Mouse (Mus musculus): Measurements from ENCODE around the gene Itk. TPM values are rescaled to one million over a fixed set of nuclear protein-coding genes. Genes with fewer than 3 reads are reported as not detected.

Itk gene
- polyA plus RNA-seq, 1 experiment, result 1.1 TPM

- WGBS, result 90% methylated on average over 23 of the region's 23 CpGs
These were observed 87.6 kb downstream of the Itk start for GRCm38 (mm10) chr11:46301579-46302248.

GRCm38 (mm10) chr11:46299901-46300300, 89.4 kb downstream of the Itk start:
- Histone ChIP-seq H3K36me3 (ENCODE audit: control insufficient read depth, insufficient read depth, low read length) (no peaks in the 10 kb centered on the region), H3K27me3 (ENCODE audit: control insufficient read depth, insufficient read depth, low read length) (no peaks in the 10 kb centered on the region), H3K4me1 (ENCODE audit: control insufficient read depth, insufficient read depth, insufficient read length, low read length) (0 out of 2 replicates have a peak, but pooled peaks cover under 1% of the 10 kb centered on the region), H3K27ac (ENCODE audit: insufficient read depth, low read depth, low read length) (no peak overlapping the region), H3K4me3 (ENCODE audit: low read depth, low read length) (no peak overlapping the region)
- 39% methylated on average over 6 of the region's 6 CpGs for WGBS
- TF ChIP-seq POLR2A (IDR thresholded peaks at IDR 0.05; ENCODE audit: low read depth, low read length), result no peak
- no peak for TF ChIP-seq CTCF (IDR thresholded peaks at IDR 0.05; ENCODE audit: extremely low read depth, insufficient read length, insufficient replicate concordance, low read depth, low read length)

More at GRCm38 (mm10) chr11:46301579-46302248, 87.6 kb downstream of the Itk start:
- H3K27ac ChIP-seq (ENCODE audit: insufficient read depth, low read depth, low read length), result no peak overlapping the region
- no peaks in the 10 kb centered on the region for H3K27me3 ChIP-seq (ENCODE audit: control insufficient read depth, insufficient read depth, low read length)
- no peak overlapping the region for H3K4me3 ChIP-seq (ENCODE audit: low read depth, low read length)
- no peaks in the 10 kb centered on the region for H3K36me3 ChIP-seq (ENCODE audit: control insufficient read depth, insufficient read depth, low read length)
- no peak for TF ChIP-seq POLR2A (IDR thresholded peaks at IDR 0.05; ENCODE audit: low read depth, low read length)
- TF ChIP-seq CTCF (IDR thresholded peaks at IDR 0.05; ENCODE audit: extremely low read depth, insufficient read length, insufficient replicate concordance, low read depth, low read length), result no peak
- H3K4me1 ChIP-seq (ENCODE audit: control insufficient read depth, insufficient read depth, insufficient read length, low read length), result 0 out of 2 replicates have a peak, but pooled peaks cover 2% of the 10 kb centered on the region

GRCm38 (mm10) chr11:46298889-46299785, 90.2 kb downstream of the Itk start:
- TF ChIP-seq POLR2A (IDR thresholded peaks at IDR 0.05; ENCODE audit: low read depth, low read length), result no peak
- TF ChIP-seq CTCF (IDR thresholded peaks at IDR 0.05; ENCODE audit: extremely low read depth, insufficient read length, insufficient replicate concordance, low read depth, low read length), result no peak
- H3K4me1 ChIP-seq (ENCODE audit: control insufficient read depth, insufficient read depth, insufficient read length, low read length), result no peaks in the 10 kb centered on the region
- WGBS, result 60% methylated on average over 13 of the region's 13 CpGs
- H3K4me3 ChIP-seq (ENCODE audit: low read depth, low read length), result no peak overlapping the region
- H3K36me3 ChIP-seq (ENCODE audit: control insufficient read depth, insufficient read depth, low read length), result no peaks in the 10 kb centered on the region
- no peak overlapping the region for H3K27ac ChIP-seq (ENCODE audit: insufficient read depth, low read depth, low read length)
- no peaks in the 10 kb centered on the region for H3K27me3 ChIP-seq (ENCODE audit: control insufficient read depth, insufficient read depth, low read length)

DNA sequence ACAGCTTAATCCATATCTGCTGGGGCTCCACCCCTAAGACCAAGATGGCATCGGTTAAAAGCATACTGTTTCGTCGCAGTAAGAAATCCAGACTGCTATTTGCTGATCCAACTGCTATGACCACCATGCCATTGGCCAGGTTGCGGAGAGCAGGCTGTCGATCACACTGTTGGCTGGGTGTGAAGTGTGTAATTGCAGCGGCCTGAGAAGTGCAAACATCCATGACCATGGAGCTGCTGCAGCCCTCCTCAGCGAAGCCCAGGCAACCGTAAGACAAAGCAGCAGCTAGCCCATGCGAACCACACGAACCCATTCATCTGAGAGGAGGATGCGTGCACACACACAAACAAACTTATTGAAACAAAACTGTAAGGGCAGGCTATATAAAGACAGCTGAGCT, 94.9 kb downstream of the Itk start:
- Histone ChIP-seq H3K4me1 (ENCODE audit: control insufficient read depth, insufficient read depth, insufficient read length, low read length) (no peaks in the 10 kb centered on the region), H3K27me3 (ENCODE audit: control insufficient read depth, insufficient read depth, low read length) (no peaks in the 10 kb centered on the region), H3K4me3 (ENCODE audit: low read depth, low read length) (no peak overlapping the region), H3K36me3 (ENCODE audit: control insufficient read depth, insufficient read depth, low read length) (no peaks in the 10 kb centered on the region), H3K27ac (ENCODE audit: insufficient read depth, low read depth, low read length) (no peak overlapping the region)
- 83% methylated on average over 11 of the region's 11 CpGs for WGBS
- TF ChIP-seq POLR2A (IDR thresholded peaks at IDR 0.05; ENCODE audit: low read depth, low read length) (no peak), CTCF (IDR thresholded peaks at IDR 0.05; ENCODE audit: extremely low read depth, insufficient read length, insufficient replicate concordance, low read depth, low read length) (no peak)

- TF ChIP-seq POLR2A (IDR thresholded peaks at IDR 0.05; ENCODE audit: low read depth, low read length) (no peak), CTCF (IDR thresholded peaks at IDR 0.05; ENCODE audit: extremely low read depth, insufficient read length, insufficient replicate concordance, low read depth, low read length) (no peak)
- Histone ChIP-seq H3K27me3 (ENCODE audit: control insufficient read depth, insufficient read depth, low read length) (no peaks in the 10 kb centered on the region), H3K4me3 (ENCODE audit: low read depth, low read length) (no peak overlapping the region), H3K27ac (ENCODE audit: insufficient read depth, low read depth, low read length) (no peak overlapping the region), H3K4me1 (ENCODE audit: control insufficient read depth, insufficient read depth, insufficient read length, low read length) (no peaks in the 10 kb centered on the region), H3K36me3 (ENCODE audit: control insufficient read depth, insufficient read depth, low read length) (no peaks in the 10 kb centered on the region)
- 87% methylated on average over 5 of the region's 5 CpGs for WGBS
These were observed 95.8 kb downstream of the Itk start for GRCm38 (mm10) chr11:46293491-46293890.

DNA sequence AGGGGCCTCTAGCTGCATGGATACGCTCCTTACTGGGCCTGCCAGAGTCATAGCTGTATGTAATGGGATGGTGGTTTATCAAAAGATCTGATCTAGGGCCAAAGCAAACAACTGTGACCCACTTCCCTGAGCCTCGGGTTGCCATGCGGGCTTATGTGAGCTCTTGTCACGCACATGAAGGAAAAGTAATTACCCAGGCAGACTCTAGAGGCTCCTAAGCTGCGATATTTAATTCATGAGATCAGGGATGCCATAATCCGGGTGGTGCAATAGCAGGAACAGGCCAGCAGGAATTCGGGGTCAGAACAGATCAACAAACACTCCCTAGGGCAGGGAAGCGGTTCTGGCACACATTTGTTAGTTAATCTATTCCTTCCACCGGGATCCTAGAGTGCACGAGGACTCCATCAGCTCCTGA, 98.3 kb downstream of the Itk start:
- no peak overlapping the region for H3K27ac ChIP-seq (ENCODE audit: insufficient read depth, low read depth, low read length)
- no peaks in the 10 kb centered on the region for H3K36me3 ChIP-seq (ENCODE audit: control insufficient read depth, insufficient read depth, low read length)
- H3K4me1 ChIP-seq (ENCODE audit: control insufficient read depth, insufficient read depth, insufficient read length, low read length), result no peaks in the 10 kb centered on the region
- H3K27me3 ChIP-seq (ENCODE audit: control insufficient read depth, insufficient read depth, low read length), result no peaks in the 10 kb centered on the region
- H3K4me3 ChIP-seq (ENCODE audit: low read depth, low read length), result no peak overlapping the region
- TF ChIP-seq POLR2A (IDR thresholded peaks at IDR 0.05; ENCODE audit: low read depth, low read length) (no peak), CTCF (IDR thresholded peaks at IDR 0.05; ENCODE audit: extremely low read depth, insufficient read length, insufficient replicate concordance, low read depth, low read length) (no peak)
- 43% methylated on average over 10 of the region's 10 CpGs for WGBS

DNA sequence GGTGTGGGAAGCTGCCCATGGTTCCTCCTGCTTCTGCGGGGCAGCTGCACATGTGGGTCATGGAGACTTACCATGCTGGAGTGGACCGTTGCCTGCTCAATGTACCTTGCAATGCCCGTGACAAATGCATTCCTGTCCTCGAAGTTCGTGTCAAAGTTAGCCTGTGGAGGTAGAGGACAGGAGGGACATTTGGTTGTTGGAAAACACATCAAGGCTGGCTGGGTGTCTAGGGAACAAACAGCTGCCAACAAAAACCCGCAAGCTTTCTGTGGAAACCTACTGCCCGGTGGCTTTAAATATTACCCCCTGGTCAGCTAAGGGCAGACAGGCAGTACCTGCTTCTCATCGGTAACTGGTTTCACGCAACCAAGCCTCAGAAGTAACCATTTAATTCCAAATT, 99.8 kb downstream of the Itk start:
- Histone ChIP-seq H3K4me1 (ENCODE audit: control insufficient read depth, insufficient read depth, insufficient read length, low read length) (no peaks in the 10 kb centered on the region), H3K27me3 (ENCODE audit: control insufficient read depth, insufficient read depth, low read length) (no peaks in the 10 kb centered on the region), H3K36me3 (ENCODE audit: control insufficient read depth, insufficient read depth, low read length) (no peaks in the 10 kb centered on the region), H3K4me3 (ENCODE audit: low read depth, low read length) (no peak overlapping the region), H3K27ac (ENCODE audit: insufficient read depth, low read depth, low read length) (no peak overlapping the region)
- 88% methylated on average over 9 of the region's 9 CpGs for WGBS
- TF ChIP-seq CTCF (IDR thresholded peaks at IDR 0.05; ENCODE audit: extremely low read depth, insufficient read length, insufficient replicate concordance, low read depth, low read length) (no peak), POLR2A (IDR thresholded peaks at IDR 0.05; ENCODE audit: low read depth, low read length) (no peak)
